Comparison of ENCODE assay signal across 8 mouse cellular contexts in the genomic region with DNA sequence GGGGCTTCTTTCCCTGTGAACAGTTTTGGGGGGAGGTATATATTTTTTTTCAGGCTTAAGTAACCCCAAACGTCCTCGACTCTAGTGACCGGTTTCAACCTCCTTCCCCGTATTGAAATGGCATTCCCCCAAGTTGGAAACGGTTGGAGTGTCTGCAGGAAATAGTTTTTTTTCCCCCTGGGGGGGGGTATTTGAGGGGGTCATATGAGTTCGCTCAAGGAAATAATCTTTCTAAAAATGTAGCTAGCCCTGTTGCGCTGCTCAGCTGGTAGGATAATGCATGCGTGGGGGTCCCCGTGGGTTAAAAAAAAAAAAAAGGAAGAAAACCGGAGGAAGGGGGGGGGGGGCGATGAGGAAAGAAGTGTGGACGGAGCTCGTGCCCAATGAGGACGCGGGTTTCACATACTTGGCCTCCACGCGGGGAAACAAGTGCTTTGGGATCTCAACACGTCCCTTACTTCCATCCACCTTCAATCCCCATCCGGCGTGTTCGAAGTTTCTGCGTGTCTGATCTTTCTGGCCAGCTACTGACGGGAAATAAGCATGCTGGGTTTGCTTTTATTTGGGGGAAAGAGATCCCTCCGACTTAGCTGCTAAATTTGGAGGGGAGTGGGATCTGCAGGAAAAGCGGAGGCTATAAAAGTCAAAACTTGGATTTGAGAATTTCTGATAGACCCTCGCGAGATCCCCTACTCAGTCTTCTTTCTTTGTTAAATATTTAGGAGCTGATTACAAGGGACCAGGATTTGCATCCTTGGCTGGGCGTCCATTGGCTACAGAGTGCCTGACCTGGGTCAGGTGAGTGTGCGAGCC. TPM values are rescaled to one million over a fixed set of nuclear protein-coding genes. Genes with fewer than 3 reads are reported as not detected.
DNase-seq lines count a peak whose midpoint lies in the region; ATAC-seq and TF ChIP-seq lines count a peak whose summit lies in the region.

No protein-coding gene starts in this region.

- no peak overlapping the region for H3K27ac ChIP-seq in testis, adult 2 months (ENCODE audit: control insufficient read depth, insufficient read depth, low read depth, low read length)
- H3K27ac ChIP-seq in liver, embryonic 15.5 days (replicated peaks) = peak overlapping the region; percentile 59; the same call in 1 of the 2 replicates
- H3K27ac ChIP-seq in neural tube, embryonic 14.5 days (ENCODE audit: low read depth, low read length) = no peak overlapping the region

- no peaks in the 10 kb centered on the region for H3K9me3 ChIP-seq in liver, embryonic 15.5 days (replicated peaks)
- H3K9me3 ChIP-seq in neural tube, embryonic 14.5 days (ENCODE audit: control insufficient read depth, low read length) = no peaks in the 10 kb centered on the region

- ATAC-seq in liver, embryonic 15.5 days (ENCODE audit: insufficient read depth) = no peak
- no peak; the same call in 1 of the 2 replicates for ATAC-seq in neural tube, embryonic 14.5 days (ENCODE audit: low read depth)

- under 1% methylated on average over 29 of the region's 29 CpGs for WGBS in liver, embryonic 15.5 days (ENCODE audit: insufficient replicate concordance)
- WGBS in neural tube, embryonic 14.5 days = under 1% methylated on average over 29 of the region's 29 CpGs

- H3K4me3 ChIP-seq in testis, adult 2 months (ENCODE audit: control insufficient read depth, low read depth, low read length) = peak overlapping the region; percentile 85
- H3K4me3 ChIP-seq in liver, embryonic 15.5 days (replicated peaks) = peak overlapping the region; percentile 73
- H3K4me3 ChIP-seq in neural tube, embryonic 14.5 days (ENCODE audit: low read depth, low read length) = peak overlapping the region; percentile 57

- H3K4me1 ChIP-seq in testis, adult 2 months (ENCODE audit: control insufficient read depth, insufficient read depth, low read length) = peaks cover 4% of the 10 kb centered on the region
- H3K4me1 ChIP-seq in liver, embryonic 15.5 days (replicated peaks) = peaks cover 27% of the 10 kb centered on the region
- 0 out of 2 replicates have a peak, but pooled peaks cover 5% of the 10 kb centered on the region for H3K4me1 ChIP-seq in neural tube, embryonic 14.5 days (ENCODE audit: control insufficient read depth, insufficient read depth, low read length)

- H3K36me3 ChIP-seq in testis, adult 2 months (ENCODE audit: control insufficient read depth, insufficient read depth, low read length) = no peaks in the 10 kb centered on the region
- no peaks in the 10 kb centered on the region for H3K36me3 ChIP-seq in liver, embryonic 15.5 days (replicated peaks)
- H3K36me3 ChIP-seq in neural tube, embryonic 14.5 days (ENCODE audit: control insufficient read depth, insufficient read depth, low read length) = no peaks in the 10 kb centered on the region

- peak overlapping the region; percentile 62 for H3K9ac ChIP-seq in liver, embryonic 15.5 days
- H3K9ac ChIP-seq in neural tube, embryonic 14.5 days (replicated peaks; ENCODE audit: low read depth, low read length) = peak overlapping the region; percentile 51; the same call in 1 of the 2 replicates

- no peak for TF ChIP-seq CTCF in testis, adult 2 months (IDR thresholded peaks at IDR 0.05; ENCODE audit: control insufficient read depth, insufficient read depth, insufficient replicate concordance, low read depth, low read length)

- intact Hi-C loops in heart, postnatal 14 days (cut with DNase I) = loop anchor here (5.0 kb wide), 2 partner anchors 116 to 119 kb away; no protein-coding TSS in a partner anchor

- TF ChIP-seq POLR2A in testis, adult 2 months (IDR thresholded peaks at IDR 0.05; ENCODE audit: control insufficient read depth, low read depth, low read length) = no peak

- no peaks in the 10 kb centered on the region for H3K27me3 ChIP-seq in testis, adult 2 months (ENCODE audit: control insufficient read depth, insufficient read depth, low read length)
- H3K27me3 ChIP-seq in liver, embryonic 15.5 days = no peaks in the 10 kb centered on the region
- H3K27me3 ChIP-seq in neural tube, embryonic 14.5 days (ENCODE audit: control insufficient read depth, insufficient read depth, low read length) = no peaks in the 10 kb centered on the region

- peak overlapping the region; percentile 95 for H3K4me2 ChIP-seq in liver, embryonic 15.5 days
- H3K4me2 ChIP-seq in neural tube, embryonic 14.5 days (ENCODE audit: low read depth, low read length) = peak overlapping the region; percentile 92

- DNase-seq in testis, postnatal 10 days (ENCODE audit: low spot score) = no peak
- DNase-seq in embryo, embryonic 11 days = peak; percentile 44
- peak; percentile 26 to 45 for DNase-seq in heart, postnatal 14 days
- DNase-seq in layer of hippocampus, postnatal 25 days (ENCODE audit: extremely low spot score in 1 of 2, low spot score in 1 of 2) = no peak
- DNase-seq in adrenal gland, postnatal 25 days = no peak

RNA-seq across cellular contexts. Expression of a gene that starts 0.8 kb away (rescaled TPM):
- polyA plus RNA-seq in testis, adult 2 months (2012; rRNA removed) = 7.3 and 7.6 TPM in 2 replicates
- total RNA-seq in heart, postnatal 14 days (2021) = 10 to 100 TPM; 57.3 to 63.4 TPM
- 2.1 and 2.6 TPM in 2 replicates for polyA plus RNA-seq in liver, embryonic 15.5 days (2015; fragmentation: Nextera tagmentation; extraction: Ambion mirVana)
- 3.5 and 3.8 TPM in 2 replicates for polyA plus RNA-seq in neural tube, embryonic 14.5 days (2014; fragmentation: Nextera tagmentation; extraction: Ambion mirVana)
- 100 to 1,000 TPM; 258 to 259 TPM for total RNA-seq in layer of hippocampus, postnatal 25 days (2021)
- total RNA-seq in adrenal gland, postnatal 25 days (2021) = 168 and 197 TPM in 2 replicates

RNA-seq across cellular contexts. Expression of a gene that starts 28.3 kb away (rescaled TPM):
- polyA plus RNA-seq in testis, adult 2 months (2012; rRNA removed) = 8.1 and 9.2 TPM in 2 replicates
- 10 to 100 TPM; 15.7 to 17.1 TPM for total RNA-seq in heart, postnatal 14 days (2021)
- 8.5 and 8.7 TPM in 2 replicates for polyA plus RNA-seq in liver, embryonic 15.5 days (2015; fragmentation: Nextera tagmentation; extraction: Ambion mirVana)
- 9.3 and 12.0 TPM in 2 replicates for polyA plus RNA-seq in neural tube, embryonic 14.5 days (2014; fragmentation: Nextera tagmentation; extraction: Ambion mirVana)
- 10 to 100 TPM; 18.0 to 19.1 TPM for total RNA-seq in layer of hippocampus, postnatal 25 days (2021)
- total RNA-seq in adrenal gland, postnatal 25 days (2021) = 33.3 and 42.4 TPM in 2 replicates

Comparison
In these comparisons a context has a peak if more than half of its experiments do, and no peak if none do; other contexts are left out.
1. DNase-seq: peak in embryo, embryonic 11 days (single experiment) and heart, postnatal 14 days (2 of 2); none in testis, postnatal 10 days (single experiment), layer of hippocampus, postnatal 25 days (0 of 2) and adrenal gland, postnatal 25 days (single experiment).
2. Peak in every context shown above with its lines, with median percentiles within 50 percentile points of each other: H3K4me3 ChIP-seq.